Mouse (Mus musculus) C2C12 (cell line): Measurements from ENCODE around the gene Begain. TPM values are rescaled to one million over a fixed set of nuclear protein-coding genes. Genes with fewer than 3 reads are reported as not detected.
A peak's percentile ranks its signal among the peaks of the same experiment; 100 is the strongest.

ENCODE experiments used
- H3K27me3 ChIP-seq: one replicate; pipeline ENCODE4 v1.6.1; 2011; ENCODE audit not compliant: control insufficient read depth, insufficient read depth, insufficient read length
- H3K36me3 ChIP-seq: one replicate; pipeline ENCODE4 v1.6.1; 2011; ENCODE audit not compliant: control insufficient read depth, insufficient read depth
- H3K4me3 ChIP-seq: one replicate; pipeline ENCODE4 v1.5.1; 2011; ENCODE audit warnings: mild to moderate bottlenecking, control low read depth; ENCODE audit not compliant: poor library complexity, insufficient read depth, severe bottlenecking
- H3K79me2 ChIP-seq: one replicate; pipeline ENCODE4 v1.6.1; 2011; ENCODE audit not compliant: control insufficient read depth, insufficient read depth
- H3K79me3 ChIP-seq: one replicate; pipeline ENCODE4 v1.6.1; 2011; ENCODE audit warnings: low read depth, control low read depth
- H3ac ChIP-seq: one replicate; pipeline ENCODE3; 2011; ENCODE audit warnings: low read depth; ENCODE audit not compliant: control insufficient read depth, insufficient read length
- CEBPB ChIP-seq: IDR thresholded peaks from one replicate; pipeline ENCODE4 v1.6.1; 2011; ENCODE audit warnings: low read depth, mild to moderate bottlenecking, control low read depth, moderate library complexity
- CTCF ChIP-seq: IDR thresholded peaks from one replicate; pipeline ENCODE4 v1.5.1; 2011; ENCODE audit not compliant: control insufficient read depth, insufficient read depth, insufficient read length
- FOSL1 ChIP-seq: IDR thresholded peaks from one replicate; pipeline ENCODE4 v1.8.0; 2011; ENCODE audit warnings: mild to moderate bottlenecking, low read length; ENCODE audit not compliant: poor library complexity, insufficient read depth, severe bottlenecking
- MAX ChIP-seq: IDR thresholded peaks from one replicate; pipeline ENCODE4 v1.6.1; 2011; ENCODE audit warnings: mild to moderate bottlenecking, control low read depth
- MYOD1 ChIP-seq: IDR thresholded peaks from one replicate; pipeline ENCODE4 v1.6.1; 2011; ENCODE audit warnings: low read depth; ENCODE audit not compliant: control insufficient read depth, insufficient read length
- MYOG ChIP-seq: IDR thresholded peaks from one replicate; pipeline ENCODE4 v1.6.1; 2011; ENCODE audit not compliant: control insufficient read depth, insufficient read length; ENCODE audit errors: extremely low read depth
- USF1 ChIP-seq: IDR thresholded peaks from one replicate; pipeline ENCODE4 v1.6.1; 2011; ENCODE audit warnings: low read depth, mild to moderate bottlenecking, control low read depth, moderate library complexity
- long read RNA-seq, 2 experiments: library from polyadenylated mRNA; unstranded; transcript quantifications; one replicate each; pipeline ENCODE4 v2.0.0; 2019 to 2020
- polyA plus RNA-seq: library from polyadenylated mRNA; unstranded; fragments of >200 nt; fragmentation: generic; extraction: Trizol; gene quantifications from one replicate; pipeline ENCODE4 v1.2.1, GENCODE M21; 2012; ENCODE audit warnings: missing spikeins

The Begain gene
- 0.11 TPM for polyA plus RNA-seq
- long read RNA-seq, experiment 1 = 0 reads
- long read RNA-seq, experiment 2 = 0 reads

GRCm38 (mm10) chr12:109068167-109068653 is at the start of gene Begain:
Gene Begain, minus strand, starts transcription at chr12:109068217.
- no peak within 1 kb of the TSS for H3ac ChIP-seq
- no peaks in the 10 kb centered on the region for H3K79me3 ChIP-seq
- no peaks in the 10 kb centered on the region for H3K36me3 ChIP-seq
- no peak for TF ChIP-seq CEBPB
- peak within 1 kb of the TSS; percentile 6 for H3K4me3 ChIP-seq
- H3K79me2 ChIP-seq = no peaks in the 10 kb centered on the region
- H3K27me3 ChIP-seq = peaks cover 8% of the 10 kb centered on the region

- H3K27me3 ChIP-seq = peaks cover 4% of the 10 kb centered on the region
- no peaks in the 10 kb centered on the region for H3K79me3 ChIP-seq
- TF ChIP-seq MYOG (no peak), CTCF (no peak), USF1 (no peak), CEBPB (no peak), MAX (no peak), MYOD1 (no peak), FOSL1 (no peak)
- no peak overlapping the region for H3ac ChIP-seq
- no peak overlapping the region for H3K4me3 ChIP-seq
- H3K36me3 ChIP-seq = no peaks in the 10 kb centered on the region
- H3K79me2 ChIP-seq = no peaks in the 10 kb centered on the region
Measured at GRCm38 (mm10) chr12:109115707-109116106, 47.7 kb upstream of the Begain start.

DNA sequence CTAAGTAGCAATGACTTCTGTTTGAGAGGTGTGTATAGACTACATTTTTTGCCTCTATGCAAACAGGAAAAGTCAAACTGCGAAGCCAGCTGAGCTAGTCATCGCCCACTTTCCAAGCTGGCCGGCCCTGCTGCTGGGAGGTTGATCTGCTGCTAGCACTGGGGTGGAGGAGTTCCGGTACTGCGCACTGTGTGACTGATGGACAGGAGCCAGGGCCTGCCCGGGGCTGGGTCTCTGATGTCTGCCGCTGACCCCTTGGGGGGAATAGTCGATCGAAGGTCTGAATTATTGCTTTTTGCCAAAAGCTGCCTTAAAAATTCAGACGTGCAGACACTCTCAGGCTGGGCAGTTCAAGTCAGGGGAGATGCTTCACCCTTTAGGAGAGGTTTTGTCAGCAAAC is 47.1 kb upstream of the Begain start:
- no peaks in the 10 kb centered on the region for H3K79me2 ChIP-seq

GRCm38 (mm10) chr12:109112996-109113592 is 45.1 kb upstream of the Begain start:
- H3K79me3 ChIP-seq = no peaks in the 10 kb centered on the region
- H3K27me3 ChIP-seq = peaks cover 10% of the 10 kb centered on the region
- TF ChIP-seq MYOG (no peak), MAX (no peak), USF1 (no peak)
- no peaks in the 10 kb centered on the region for H3K79me2 ChIP-seq
- H3K4me3 ChIP-seq = no peak overlapping the region
- no peaks in the 10 kb centered on the region for H3K36me3 ChIP-seq
- H3ac ChIP-seq = no peak overlapping the region

More for the DNA sequence above, 47.1 kb upstream of the Begain start:
- no peaks in the 10 kb centered on the region for H3K79me3 ChIP-seq
- H3K36me3 ChIP-seq = no peaks in the 10 kb centered on the region
- no peak overlapping the region for H3ac ChIP-seq
- TF ChIP-seq USF1 = no peak
- TF ChIP-seq MYOD1 = no peak
- TF ChIP-seq MYOG = no peak
- no peak for TF ChIP-seq FOSL1
- TF ChIP-seq MAX = no peak
- H3K4me3 ChIP-seq = no peak overlapping the region
- H3K27me3 ChIP-seq = peaks cover 4% of the 10 kb centered on the region

DNA sequence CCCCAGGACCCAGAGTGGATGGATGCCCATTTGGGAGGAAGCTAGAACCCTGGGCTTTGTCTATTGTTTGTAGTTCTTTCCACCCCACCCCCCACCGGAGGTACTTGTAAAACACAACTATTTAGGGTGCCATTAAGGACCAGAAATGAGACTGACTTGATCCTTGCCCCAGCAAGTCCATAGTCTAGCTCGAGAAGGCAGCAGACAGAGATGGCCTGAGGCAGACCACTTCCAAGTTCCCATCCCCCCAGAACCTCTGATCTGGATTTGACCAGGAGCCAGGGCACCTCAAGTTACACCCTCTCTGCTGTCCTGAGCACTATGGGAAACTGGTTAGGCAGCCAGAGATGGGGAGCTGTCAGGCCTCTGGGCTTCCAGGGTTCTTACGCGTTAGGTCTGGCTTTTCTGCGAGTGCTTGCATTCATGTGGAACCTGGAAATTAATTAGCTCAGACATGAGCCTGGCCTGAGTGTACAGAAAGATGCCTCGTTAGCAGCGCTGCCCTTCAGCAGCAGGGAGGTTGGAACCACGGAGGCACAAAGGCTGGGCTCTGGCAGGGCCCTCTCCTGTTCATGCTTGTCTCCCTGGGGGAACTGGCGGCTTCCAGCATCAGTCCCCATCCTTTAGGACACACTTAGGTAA is 44.5 kb upstream of the Begain start:
- Histone ChIP-seq H3K4me3 (no peak overlapping the region), H3K36me3 (no peaks in the 10 kb centered on the region), H3K27me3 (peaks cover 10% of the 10 kb centered on the region), H3K79me3 (no peaks in the 10 kb centered on the region), H3K79me2 (no peaks in the 10 kb centered on the region), H3ac (no peak overlapping the region)
- TF ChIP-seq CEBPB = no peak
- TF ChIP-seq USF1 = no peak
- TF ChIP-seq FOSL1 = no peak
- no peak for TF ChIP-seq MYOD1

DNA sequence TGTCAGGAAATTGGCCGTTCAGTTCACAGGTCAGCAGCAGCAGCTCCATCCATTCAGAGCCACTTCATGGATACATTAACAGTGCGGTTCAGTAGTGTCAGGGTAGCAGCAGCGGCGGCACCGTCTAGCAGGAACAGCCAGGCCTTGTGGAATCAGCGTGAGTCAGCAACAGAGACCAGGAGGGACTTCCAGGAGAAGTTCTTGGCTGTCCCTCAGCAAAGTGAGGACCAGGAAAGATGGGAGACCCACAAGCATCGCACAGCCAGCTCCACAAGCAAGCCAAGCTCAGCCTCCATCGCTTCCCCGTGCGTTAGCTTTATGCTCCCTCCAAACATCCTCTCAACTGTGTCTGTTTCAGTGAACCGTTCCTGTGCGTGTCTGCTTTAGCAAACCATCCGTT is 40.9 kb upstream of the Begain start:
- no peak for TF ChIP-seq FOSL1
- no peak for TF ChIP-seq USF1
- no peak for TF ChIP-seq MAX
- TF ChIP-seq MYOD1 = no peak
- no peak for TF ChIP-seq CTCF
- no peak for TF ChIP-seq CEBPB
- TF ChIP-seq MYOG = no peak
- H3ac ChIP-seq = no peak overlapping the region
- H3K27me3 ChIP-seq = peaks cover 10% of the 10 kb centered on the region
- H3K4me3 ChIP-seq = no peak overlapping the region
- H3K79me3 ChIP-seq = no peaks in the 10 kb centered on the region
- no peaks in the 10 kb centered on the region for H3K36me3 ChIP-seq
- H3K79me2 ChIP-seq = no peaks in the 10 kb centered on the region
